Mouse (Mus musculus) lung, adult 2 months (tissue): ENCODE results near the gene Shh.

Experiments
- CTCF ChIP-seq: fragments of 200-500 bp; IDR thresholded peaks from 2 replicates; pipeline ENCODE4 v1.5.1; 2011; ENCODE audit warnings: mild to moderate bottlenecking, low read length, control low read depth; ENCODE audit not compliant: insufficient read depth
- POLR2A ChIP-seq: fragments of 200-500 bp; IDR thresholded peaks from 2 replicates; pipeline ENCODE4 v1.6.1; 2011; ENCODE audit warnings: low read depth, mild to moderate bottlenecking, control low read depth, low read length, borderline replicate concordance; ENCODE audit errors: extremely low read depth

- TF ChIP-seq CTCF (no peak), POLR2A (no peak)
Observed at GRCm38 (mm10) chr5:28495712-28496650, 28.9 kb upstream of the Shh start.
